Mouse (Mus musculus): ENCODE measurements around the gene Adamts15.
A peak's percentile ranks its signal among the peaks of the same experiment; 100 is the strongest.

DNA sequence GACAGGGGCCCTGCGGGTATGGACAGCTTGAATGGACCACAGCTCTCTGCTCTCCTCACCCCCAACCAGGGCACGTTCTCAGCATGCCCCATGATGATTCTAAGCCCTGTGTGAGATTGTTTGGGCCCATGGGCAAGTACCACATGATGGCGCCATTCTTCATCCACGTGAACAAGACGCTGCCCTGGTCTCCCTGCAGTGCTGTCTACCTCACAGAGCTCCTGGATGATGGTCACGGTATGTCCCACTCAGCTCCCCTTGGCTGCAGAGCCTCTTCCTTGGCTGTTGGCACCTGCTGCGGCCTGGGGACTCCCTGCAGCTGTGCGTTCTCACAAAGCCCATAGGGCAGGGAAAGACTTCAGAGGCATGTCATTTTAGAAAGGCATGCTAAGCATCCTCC lies 31.0 kb upstream of the Adamts15 start:
- TF ChIP-seq CTCF (IDR thresholded peaks at IDR 0.05; ENCODE audit: low read depth) (peak; percentile 71), EP300 (optimal IDR thresholded peaks at IDR 0.05) (no peak)

Measured in stomach, postnatal 0 days (tissue).